Mouse (Mus musculus) ZHBTc4 (cell line): Measurements from ENCODE around the gene Ugt1a6a.
"Not testable (repeated sequence)": the region's sequence is repeated elsewhere in the genome, so short reads cannot be mapped to it uniquely, and the experiment has no call there.

Experiments
- DNase-seq: peaks from one replicate; pipeline ENCODE4 v3.0.0-alpha.2; 2011; ENCODE audit warnings: low read depth, low spot score

Gene Ugt1a6a

GRCm38 (mm10) chr1:88135229-88135904 lies 758 bp downstream of the Ugt1a6a start:
- DNase-seq, result not testable (repeated sequence)

- no peak for DNase-seq
Measured at GRCm38 (mm10) chr1:88136646-88137045, 2.0 kb downstream of the Ugt1a6a start.

- no peak for DNase-seq
Measured at GRCm38 (mm10) chr1:88137264-88137663, 2.7 kb downstream of the Ugt1a6a start.

GRCm38 (mm10) chr1:88138145-88138544 lies 3.5 kb downstream of the Ugt1a6a start:
- DNase-seq, result no peak

GRCm38 (mm10) chr1:88140492-88140891 lies 5.9 kb downstream of the Ugt1a6a start:
- not testable (repeated sequence) for DNase-seq

- DNase-seq, result peak; percentile 15
Measured at GRCm38 (mm10) chr1:88143966-88144675, 9.5 kb downstream of the Ugt1a6a start.

- peak; percentile 60 for DNase-seq
Measured at GRCm38 (mm10) chr1:88145278-88145677, 10.7 kb downstream of the Ugt1a6a start.

GRCm38 (mm10) chr1:88150133-88150532 lies 15.5 kb downstream of the Ugt1a6a start:
- DNase-seq, result peak; percentile 21

GRCm38 (mm10) chr1:88158430-88158829 lies 23.8 kb downstream of the Ugt1a6a start:
- no peak for DNase-seq

- DNase-seq, result no peak
Measured at GRCm38 (mm10) chr1:88165711-88166110, 31.1 kb downstream of the Ugt1a6a start, which contains the start of gene Ugt1a5. Gene Ugt1a5 (plus strand): TSS chr1:88166012.

- not testable (repeated sequence) for DNase-seq
Measured at GRCm38 (mm10) chr1:88172190-88172589, 37.6 kb downstream of the Ugt1a6a start.

- no peak for DNase-seq
Measured at GRCm38 (mm10) chr1:88179657-88180056, 45.0 kb downstream of the Ugt1a6a start.

GRCm38 (mm10) chr1:88186325-88186935 lies 51.8 kb downstream of the Ugt1a6a start:
- no peak for DNase-seq

GRCm38 (mm10) chr1:88192136-88192535 lies 57.5 kb downstream of the Ugt1a6a start:
- DNase-seq, result no peak

GRCm38 (mm10) chr1:88195687-88196086 lies 61.1 kb downstream of the Ugt1a6a start:
- no peak for DNase-seq

GRCm38 (mm10) chr1:88197443-88197842 lies 62.8 kb downstream of the Ugt1a6a start:
- DNase-seq, result no peak

- no peak for DNase-seq
Measured at GRCm38 (mm10) chr1:88199996-88200395, 65.4 kb downstream of the Ugt1a6a start.

GRCm38 (mm10) chr1:88200456-88200855 lies 65.8 kb downstream of the Ugt1a6a start, which contains the start of gene Ugt1a2:
Gene Ugt1a2 (plus strand): TSS chr1:88200601.
- DNase-seq, result no peak

- DNase-seq, result peak; percentile 84
Measured at GRCm38 (mm10) chr1:88205294-88205922, 70.8 kb downstream of the Ugt1a6a start, which contains the start of gene Dnajb3. Gene Dnajb3 (minus strand): TSS chr1:88205782.

GRCm38 (mm10) chr1:88206843-88207479 lies 72.4 kb downstream of the Ugt1a6a start:
- DNase-seq, result no peak

GRCm38 (mm10) chr1:88211812-88212211 lies 77.2 kb downstream of the Ugt1a6a start, which contains the start of gene Ugt1a1:
Gene Ugt1a1 (plus strand): TSS chr1:88211959.
- no peak for DNase-seq
